Mouse (Mus musculus) heart, adult 2 months (tissue): Measurements from ENCODE around the gene Pawr.

Experiments
- CTCF ChIP-seq: fragments of 200-600 bp; IDR thresholded peaks from 2 replicates; pipeline ENCODE4 v1.8.1; 2022; ENCODE audit warnings: antibody characterized with exemption, mild to moderate bottlenecking, moderate library complexity
- EP300 ChIP-seq: fragments of 200-500 bp; IDR thresholded peaks from 2 replicates; pipeline ENCODE4 v1.6.1; 2011; ENCODE audit warnings: low read depth, low read length, control low read depth; ENCODE audit not compliant: insufficient read depth
- POLR2A ChIP-seq: fragments of 200-500 bp; IDR thresholded peaks from 2 replicates; pipeline ENCODE4 v1.6.1; 2011; ENCODE audit warnings: mild to moderate bottlenecking, low read depth, low read length, control low read depth; ENCODE audit not compliant: insufficient read depth

GRCm38 (mm10) chr10:108313845-108314244 lies 18.1 kb upstream of the Pawr start:
- TF ChIP-seq CTCF (no peak), POLR2A (no peak), EP300 (no peak)
